Mouse (Mus musculus): ENCODE measurements around the gene Uaca.

DNA sequence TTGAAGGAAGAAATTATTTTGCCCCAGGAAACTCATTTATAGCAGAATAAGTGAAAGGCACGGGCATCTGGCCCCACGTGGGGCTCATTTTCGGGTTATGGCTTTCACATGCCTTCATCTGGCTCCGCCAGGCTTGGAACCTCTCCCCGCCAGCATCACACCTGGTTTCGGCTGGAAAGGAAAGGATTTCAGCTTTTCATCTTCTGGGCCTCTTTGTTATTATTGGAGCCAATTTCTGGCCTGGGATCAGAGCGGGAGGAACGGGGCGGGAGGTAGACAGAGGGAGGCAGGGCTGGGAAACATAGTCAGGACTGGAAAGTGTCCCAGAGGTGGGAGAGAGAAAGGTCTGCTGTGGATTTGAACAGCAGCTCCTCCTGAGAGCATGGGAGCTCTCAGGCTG, 132.0 kb downstream of the Uaca start:
- TF ChIP-seq POLR2A (IDR thresholded peaks at IDR 0.05; ENCODE audit: borderline replicate concordance, extremely low read depth, low read depth, low read length): no peak
- TF ChIP-seq CTCF (IDR thresholded peaks at IDR 0.05; ENCODE audit: insufficient read depth, low read length): no peak

Data from lung, adult 2 months (tissue).